Mouse (Mus musculus) lung, postnatal 10 days (tissue): ENCODE data around the gene Pth2.
A peak's percentile ranks its signal among the peaks of the same experiment; 100 is the strongest.
"Not testable (repeated sequence)": the region's sequence is repeated elsewhere in the genome, so short reads cannot be mapped to it uniquely, and the experiment has no call there.

Experiments used
- DNase-seq: peaks from one replicate; pipeline ENCODE4 v3.0.0; 2021

Gene Pth2

GRCm38 (mm10) chr7:45154096-45154992, 26.5 kb upstream of the Pth2 start, which contains the start of the genes Pih1d1 and Aldh16a1:
TSS of gene Pih1d1 (plus strand) at chr7:45154303.
TSS of gene Aldh16a1 (minus strand) at chr7:45154584.
- DNase-seq: peak; percentile 98

- peak; percentile 84 for DNase-seq
Measured at GRCm38 (mm10) chr7:45154993-45155514, 25.7 kb upstream of the Pth2 start.

DNA sequence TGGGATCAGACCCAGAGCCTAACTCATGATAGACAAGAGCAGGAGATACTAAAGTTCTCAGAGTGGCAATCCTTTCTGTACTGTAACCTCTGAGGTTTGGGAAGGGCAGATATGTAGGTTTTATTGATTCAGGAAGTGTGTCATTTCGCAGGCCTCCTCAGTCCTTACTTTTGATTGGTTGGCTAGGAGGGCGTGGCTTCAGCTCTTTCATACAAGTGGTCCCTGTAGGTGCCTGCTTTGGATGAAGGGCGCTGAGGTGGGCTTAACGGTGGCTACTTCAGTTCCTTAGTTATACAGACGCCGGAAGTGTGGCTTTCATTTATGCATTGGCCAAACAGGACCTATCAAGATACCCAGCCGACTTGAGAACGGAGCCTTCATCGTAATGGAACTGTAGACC, 25.2 kb upstream of the Pth2 start:
- DNase-seq: no peak

- no peak for DNase-seq
Measured at GRCm38 (mm10) chr7:45156206-45156605, 24.6 kb upstream of the Pth2 start.

DNA sequence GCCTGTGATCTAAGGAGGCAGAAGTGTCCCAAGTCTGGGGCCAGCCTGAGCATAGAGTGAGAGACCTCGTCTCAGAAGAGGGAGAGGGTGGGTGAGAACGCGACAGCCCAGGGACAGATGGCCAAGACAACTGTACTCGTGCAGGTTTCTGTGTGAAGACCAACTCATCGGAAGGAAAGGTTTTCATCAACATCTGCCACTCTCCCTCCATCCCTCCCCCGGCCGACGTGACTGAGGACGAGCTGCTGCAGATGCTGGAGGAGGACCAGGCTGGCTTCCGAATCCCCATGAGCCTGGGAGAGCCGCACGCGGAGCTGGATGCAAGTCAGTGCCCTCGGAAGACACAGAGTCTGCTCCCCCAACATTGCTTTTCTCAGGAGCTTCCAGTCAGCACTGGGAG, 23.3 kb upstream of the Pth2 start:
- no peak for DNase-seq

- no peak for DNase-seq
Measured at GRCm38 (mm10) chr7:45158991-45159390, 21.8 kb upstream of the Pth2 start.

DNA sequence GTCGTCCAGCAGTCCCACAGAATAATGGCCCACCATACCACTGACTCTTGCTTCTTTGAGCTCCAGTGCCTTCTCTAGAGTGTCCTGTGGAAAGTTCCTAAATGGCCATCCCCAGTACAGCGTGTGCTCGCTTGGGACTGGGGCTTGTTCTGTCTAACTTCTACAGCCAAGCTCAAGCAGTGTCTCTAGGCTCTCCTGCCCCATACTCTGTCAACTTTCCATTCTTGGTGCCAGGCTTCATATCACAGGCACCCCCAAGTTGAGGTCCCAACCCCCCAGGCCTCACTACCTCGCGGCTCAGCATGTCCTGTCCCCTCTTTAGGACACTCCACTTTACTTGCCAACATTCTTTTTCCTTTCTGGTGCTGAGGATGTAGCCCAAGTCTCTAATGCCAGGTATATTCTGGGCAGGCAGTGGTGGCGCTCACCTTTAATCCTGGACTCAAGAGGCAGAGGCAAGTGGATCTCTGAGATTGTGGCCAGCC, 20.4 kb upstream of the Pth2 start:
- no peak for DNase-seq

DNA sequence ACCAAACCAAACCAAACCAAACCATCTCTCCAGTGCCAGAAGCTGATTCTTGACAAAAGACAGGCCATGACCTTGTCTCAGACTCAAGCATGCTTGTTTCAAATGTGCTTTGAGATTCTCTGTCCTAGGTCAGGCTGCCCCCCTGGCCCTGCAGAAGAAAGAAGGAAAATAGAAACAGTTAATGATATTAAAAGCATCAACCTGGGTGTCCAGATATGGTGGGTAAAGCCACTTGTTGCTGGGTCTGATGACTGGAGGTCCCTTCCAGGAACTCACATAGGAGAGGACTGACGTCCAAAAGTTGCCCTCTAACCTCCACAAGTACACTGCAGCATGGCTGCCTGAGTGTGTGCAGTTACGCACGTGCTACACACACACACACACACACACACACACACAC, 19.9 kb upstream of the Pth2 start:
- DNase-seq: no peak

DNA sequence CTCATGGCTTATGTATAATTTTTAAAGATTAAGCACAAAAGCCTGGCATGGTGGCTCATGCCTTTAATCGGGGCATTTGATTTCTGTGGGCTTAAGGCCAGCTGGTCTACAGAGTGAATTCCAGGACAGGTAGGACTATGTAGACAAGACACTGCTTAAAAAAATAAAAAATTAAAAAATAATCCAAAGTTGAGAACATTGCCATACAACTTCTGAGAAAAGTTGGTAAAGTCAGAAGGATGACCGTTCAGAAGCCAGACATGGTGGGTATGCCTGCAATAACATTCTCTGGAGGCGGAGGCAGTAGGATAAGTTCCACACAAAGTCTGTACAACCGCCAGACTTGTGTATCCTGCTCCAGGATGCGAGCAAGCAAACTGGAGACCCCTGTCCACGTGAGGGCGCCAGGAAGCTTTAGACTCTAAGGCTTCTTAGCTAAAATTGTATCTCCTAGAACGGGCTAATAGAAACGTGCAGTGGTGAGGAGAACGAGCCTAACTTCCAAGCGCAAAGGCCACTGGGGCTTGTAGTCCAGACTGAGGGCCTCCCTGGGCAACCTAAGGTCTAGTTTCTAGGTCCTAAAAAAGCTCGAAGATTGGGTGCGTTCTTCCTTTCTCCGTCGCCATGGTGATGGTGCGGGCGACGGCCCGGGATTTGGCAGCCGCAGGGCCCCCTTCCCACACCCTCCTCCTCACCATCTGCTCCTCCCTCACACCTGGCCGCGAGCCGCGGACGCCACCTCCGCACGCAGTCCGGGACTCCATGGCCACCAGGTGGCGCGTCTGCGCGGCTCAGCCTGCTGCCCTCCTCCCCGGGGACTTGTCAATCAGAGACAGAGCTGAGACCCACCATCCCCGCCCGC, 19.0 kb upstream of the Pth2 start:
- DNase-seq: peak; percentile 92

DNA sequence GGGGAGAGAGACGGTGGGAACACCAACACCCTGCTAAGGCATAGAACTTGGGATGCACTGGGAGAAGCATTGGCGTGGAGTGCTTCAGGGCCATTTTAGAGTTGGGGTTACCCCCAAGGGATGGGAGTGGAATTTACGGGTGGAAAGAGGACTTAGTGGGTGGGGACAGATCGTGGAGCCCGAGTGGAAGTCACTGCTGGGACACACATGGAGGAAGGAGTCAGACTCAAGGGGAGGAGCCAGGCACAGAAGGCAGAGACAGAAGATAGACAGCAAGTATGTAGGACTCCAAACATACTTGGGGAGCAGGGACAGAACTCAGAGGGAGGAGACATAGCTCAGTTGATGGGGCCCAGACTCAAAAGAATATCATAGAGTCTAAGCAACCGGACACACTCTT, 18.2 kb upstream of the Pth2 start:
- DNase-seq: no peak

- DNase-seq: no peak
Measured at GRCm38 (mm10) chr7:45162996-45163615, 17.7 kb upstream of the Pth2 start.

GRCm38 (mm10) chr7:45163735-45164490, 16.9 kb upstream of the Pth2 start, which contains the start of gene Slc17a7:
TSS of gene Slc17a7 (plus strand) at chr7:45163949.
- DNase-seq: peak; percentile 48

- no peak for DNase-seq
Measured at GRCm38 (mm10) chr7:45164833-45165232, 16.0 kb upstream of the Pth2 start.

GRCm38 (mm10) chr7:45165701-45166100, 15.1 kb upstream of the Pth2 start:
- no peak for DNase-seq

DNA sequence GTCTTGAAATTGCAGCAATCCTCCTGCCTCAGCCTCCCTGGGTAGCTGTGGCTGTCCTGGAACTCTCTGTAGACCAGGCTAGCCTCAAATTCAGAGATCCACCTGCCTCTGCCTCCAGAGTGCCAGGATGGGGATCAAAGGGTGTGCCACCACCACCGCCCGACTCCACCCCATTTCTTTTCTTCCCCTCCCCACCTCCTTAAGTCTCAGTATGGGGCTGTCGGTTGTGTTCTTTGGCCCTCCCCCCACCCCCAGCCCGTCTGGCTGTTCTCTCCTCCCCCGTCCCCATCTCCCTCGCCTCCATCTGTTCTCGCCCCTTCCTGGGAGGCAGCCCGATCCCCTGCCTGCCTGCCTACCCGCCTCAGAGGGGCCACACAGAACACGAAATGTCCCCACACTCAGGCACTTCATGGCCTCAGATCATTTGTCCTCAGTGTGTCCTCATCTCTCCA, 13.8 kb upstream of the Pth2 start:
- DNase-seq: no peak

- DNase-seq: no peak
Measured at GRCm38 (mm10) chr7:45167761-45168445, 12.9 kb upstream of the Pth2 start.

DNA sequence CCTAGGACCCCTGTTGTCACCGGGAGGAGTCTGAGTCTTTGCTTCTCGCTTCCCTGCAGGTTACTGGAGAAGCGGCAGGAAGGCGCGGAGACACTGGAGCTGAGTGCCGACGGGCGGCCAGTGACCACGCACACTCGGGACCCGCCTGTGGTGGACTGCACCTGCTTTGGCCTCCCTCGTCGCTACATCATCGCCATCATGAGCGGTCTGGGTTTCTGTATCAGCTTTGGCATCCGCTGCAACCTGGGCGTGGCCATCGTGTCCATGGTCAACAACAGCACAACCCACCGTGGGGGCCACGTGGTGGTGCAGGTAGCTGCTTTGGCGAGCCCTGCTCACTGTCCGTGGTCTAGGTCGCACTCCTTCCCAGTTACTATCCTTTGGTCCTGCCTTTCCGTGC, 12.1 kb upstream of the Pth2 start:
- no peak for DNase-seq

DNA sequence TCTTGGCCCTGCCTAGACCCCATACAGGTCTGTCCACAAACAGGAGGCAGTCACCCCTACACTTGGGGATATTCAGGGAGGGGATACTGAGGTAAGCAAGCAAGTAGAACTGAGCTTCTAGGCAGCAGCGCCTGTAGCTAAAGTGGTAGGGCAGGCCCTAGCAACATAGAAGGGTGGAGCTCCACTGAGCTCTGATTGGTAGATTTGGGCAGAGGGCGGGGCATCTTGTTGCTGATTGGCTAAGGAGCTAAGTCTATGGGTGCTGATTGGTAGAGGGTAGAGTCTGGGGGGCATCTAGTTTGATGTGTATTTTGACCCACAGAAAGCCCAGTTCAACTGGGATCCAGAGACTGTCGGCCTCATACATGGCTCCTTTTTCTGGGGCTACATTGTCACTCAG, 11.3 kb upstream of the Pth2 start:
- no peak for DNase-seq

DNA sequence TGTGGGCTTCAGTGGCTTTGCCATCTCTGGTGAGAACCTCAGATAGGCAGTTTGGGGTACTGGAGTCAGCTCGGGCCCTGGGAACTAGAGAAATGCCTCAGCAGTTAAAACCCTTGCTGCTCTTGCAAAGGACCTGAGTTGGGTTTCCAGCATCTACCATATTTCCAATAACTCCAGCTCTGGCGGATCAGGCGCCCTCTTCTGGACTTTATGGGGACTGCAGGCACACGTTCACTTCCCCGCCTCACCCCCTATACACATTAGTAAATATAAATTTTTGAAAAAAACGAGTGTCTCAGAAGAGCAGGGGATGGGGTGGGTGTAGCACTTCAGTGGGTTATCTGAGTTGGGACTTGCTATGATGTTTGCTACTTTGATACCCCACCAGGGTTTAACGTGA, 7.8 kb upstream of the Pth2 start:
- no peak for DNase-seq

GRCm38 (mm10) chr7:45173772-45174171, 7.0 kb upstream of the Pth2 start:
- not testable (repeated sequence) for DNase-seq

GRCm38 (mm10) chr7:45174567-45175280, 6.1 kb upstream of the Pth2 start:
- DNase-seq: no peak
